Mouse (Mus musculus): Measurements from ENCODE around the gene Slc7a7. TPM values are rescaled to one million over a fixed set of nuclear protein-coding genes. Genes with fewer than 3 reads are reported as not detected.

Gene Slc7a7
- polyA plus RNA-seq, 1 experiment = 0.35 TPM

- H3K79me2 ChIP-seq (ENCODE audit: control insufficient read depth, insufficient read depth) = no peaks in the 10 kb centered on the region
- no peak overlapping the region for H3ac ChIP-seq (ENCODE audit: control insufficient read depth, insufficient read length, low read depth)
- no peaks in the 10 kb centered on the region for H3K36me3 ChIP-seq (ENCODE audit: control insufficient read depth, insufficient read depth)
- no peak overlapping the region for H3K4me3 ChIP-seq (ENCODE audit: insufficient read depth, poor library complexity, severe bottlenecking)
- H3K79me3 ChIP-seq (ENCODE audit: low read depth) = no peaks in the 10 kb centered on the region
- no peak for TF ChIP-seq USF1 (IDR thresholded peaks at IDR 0.05; ENCODE audit: low read depth)
- TF ChIP-seq CEBPB (IDR thresholded peaks at IDR 0.05; ENCODE audit: low read depth) = no peak
- TF ChIP-seq CTCF (IDR thresholded peaks at IDR 0.05; ENCODE audit: control insufficient read depth, insufficient read depth, insufficient read length) = no peak
- H3K27me3 ChIP-seq (ENCODE audit: control insufficient read depth, insufficient read depth, insufficient read length) = no peaks in the 10 kb centered on the region
Observed at GRCm38 (mm10) chr14:54416229-54416775, 1.3 kb downstream of the Slc7a7 start.

GRCm38 (mm10) chr14:54415241-54416020 is 2.1 kb downstream of the Slc7a7 start:
- no peaks in the 10 kb centered on the region for H3K27me3 ChIP-seq (ENCODE audit: control insufficient read depth, insufficient read depth, insufficient read length)
- H3K79me2 ChIP-seq (ENCODE audit: control insufficient read depth, insufficient read depth) = no peaks in the 10 kb centered on the region
- H3K36me3 ChIP-seq (ENCODE audit: control insufficient read depth, insufficient read depth) = no peaks in the 10 kb centered on the region
- H3K4me3 ChIP-seq (ENCODE audit: insufficient read depth, poor library complexity, severe bottlenecking) = no peak overlapping the region
- H3K79me3 ChIP-seq (ENCODE audit: low read depth) = no peaks in the 10 kb centered on the region
- no peak for TF ChIP-seq MAX (IDR thresholded peaks at IDR 0.05)
- TF ChIP-seq FOSL1 (IDR thresholded peaks at IDR 0.05; ENCODE audit: insufficient read depth, low read length, poor library complexity, severe bottlenecking) = no peak
- TF ChIP-seq MYOG (IDR thresholded peaks at IDR 0.05; ENCODE audit: control insufficient read depth, extremely low read depth, insufficient read length) = no peak
- no peak for TF ChIP-seq CEBPB (IDR thresholded peaks at IDR 0.05; ENCODE audit: low read depth)
- no peak for TF ChIP-seq CTCF (IDR thresholded peaks at IDR 0.05; ENCODE audit: control insufficient read depth, insufficient read depth, insufficient read length)
- TF ChIP-seq MYOD1 (IDR thresholded peaks at IDR 0.05; ENCODE audit: control insufficient read depth, insufficient read length, low read depth) = no peak
- TF ChIP-seq USF1 (IDR thresholded peaks at IDR 0.05; ENCODE audit: low read depth) = no peak
- no peak overlapping the region for H3ac ChIP-seq (ENCODE audit: control insufficient read depth, insufficient read length, low read depth)

GRCm38 (mm10) chr14:54413877-54414700 is 3.5 kb downstream of the Slc7a7 start:
- TF ChIP-seq USF1 (IDR thresholded peaks at IDR 0.05; ENCODE audit: low read depth) = no peak
- TF ChIP-seq MYOD1 (IDR thresholded peaks at IDR 0.05; ENCODE audit: control insufficient read depth, insufficient read length, low read depth) = no peak
- TF ChIP-seq MYOG (IDR thresholded peaks at IDR 0.05; ENCODE audit: control insufficient read depth, extremely low read depth, insufficient read length) = no peak
- TF ChIP-seq FOSL1 (IDR thresholded peaks at IDR 0.05; ENCODE audit: insufficient read depth, low read length, poor library complexity, severe bottlenecking) = no peak
- no peak for TF ChIP-seq CTCF (IDR thresholded peaks at IDR 0.05; ENCODE audit: control insufficient read depth, insufficient read depth, insufficient read length)
- TF ChIP-seq MAX (IDR thresholded peaks at IDR 0.05) = no peak
- Histone ChIP-seq H3K4me3 (ENCODE audit: insufficient read depth, poor library complexity, severe bottlenecking) (no peak overlapping the region), H3ac (ENCODE audit: control insufficient read depth, insufficient read length, low read depth) (no peak overlapping the region)

GRCm38 (mm10) chr14:54412629-54413170 is 4.9 kb downstream of the Slc7a7 start:
- TF ChIP-seq CTCF (IDR thresholded peaks at IDR 0.05; ENCODE audit: control insufficient read depth, insufficient read depth, insufficient read length) (peak; percentile 70), MAX (IDR thresholded peaks at IDR 0.05) (no peak), FOSL1 (IDR thresholded peaks at IDR 0.05; ENCODE audit: insufficient read depth, low read length, poor library complexity, severe bottlenecking) (no peak)
- no peaks in the 10 kb centered on the region for H3K27me3 ChIP-seq (ENCODE audit: control insufficient read depth, insufficient read depth, insufficient read length)
- H3K36me3 ChIP-seq (ENCODE audit: control insufficient read depth, insufficient read depth) = no peaks in the 10 kb centered on the region
- H3ac ChIP-seq (ENCODE audit: control insufficient read depth, insufficient read length, low read depth) = no peak overlapping the region
- H3K79me2 ChIP-seq (ENCODE audit: control insufficient read depth, insufficient read depth) = no peaks in the 10 kb centered on the region
- no peaks in the 10 kb centered on the region for H3K79me3 ChIP-seq (ENCODE audit: low read depth)
- H3K4me3 ChIP-seq (ENCODE audit: insufficient read depth, poor library complexity, severe bottlenecking) = no peak overlapping the region

More at GRCm38 (mm10) chr14:54413877-54414700, 3.5 kb downstream of the Slc7a7 start:
- Histone ChIP-seq H3K79me2 (ENCODE audit: control insufficient read depth, insufficient read depth) (no peaks in the 10 kb centered on the region), H3K27me3 (ENCODE audit: control insufficient read depth, insufficient read depth, insufficient read length) (no peaks in the 10 kb centered on the region), H3K79me3 (ENCODE audit: low read depth) (no peaks in the 10 kb centered on the region), H3K36me3 (ENCODE audit: control insufficient read depth, insufficient read depth) (no peaks in the 10 kb centered on the region)

- no peak overlapping the region for H3K4me3 ChIP-seq (ENCODE audit: insufficient read depth, poor library complexity, severe bottlenecking)
- TF ChIP-seq MAX (IDR thresholded peaks at IDR 0.05) = no peak
- no peak for TF ChIP-seq FOSL1 (IDR thresholded peaks at IDR 0.05; ENCODE audit: insufficient read depth, low read length, poor library complexity, severe bottlenecking)
- TF ChIP-seq MYOD1 (IDR thresholded peaks at IDR 0.05; ENCODE audit: control insufficient read depth, insufficient read length, low read depth) = no peak
Observed at GRCm38 (mm10) chr14:54412000-54412576, 5.5 kb downstream of the Slc7a7 start.

More at GRCm38 (mm10) chr14:54412000-54412576, 5.5 kb downstream of the Slc7a7 start:
- H3K27me3 ChIP-seq (ENCODE audit: control insufficient read depth, insufficient read depth, insufficient read length) = no peaks in the 10 kb centered on the region
- H3ac ChIP-seq (ENCODE audit: control insufficient read depth, insufficient read length, low read depth) = no peak overlapping the region
- no peaks in the 10 kb centered on the region for H3K79me3 ChIP-seq (ENCODE audit: low read depth)
- no peaks in the 10 kb centered on the region for H3K79me2 ChIP-seq (ENCODE audit: control insufficient read depth, insufficient read depth)
- no peaks in the 10 kb centered on the region for H3K36me3 ChIP-seq (ENCODE audit: control insufficient read depth, insufficient read depth)
